Mouse (Mus musculus) heart, embryonic 15.5 days (tissue): ENCODE measurements around the gene Anapc2. TPM values are rescaled to one million over a fixed set of nuclear protein-coding genes. Genes with fewer than 3 reads are reported as not detected.
A peak's percentile ranks its signal among the peaks of the same experiment; 100 is the strongest.

Experiments
- ATAC-seq: fragments of 200-750 bp; cut with Nextera tagmentation; replicated peaks from 2 replicates; pipeline ENCODE4 v1.8.0; 2017; ENCODE audit warnings: low read depth, moderate TSS enrichment; ENCODE audit not compliant: insufficient number of reproducible peaks, insufficient read depth, low FRiP score
- H3K27ac ChIP-seq: fragments of 300-500 bp; sonication (generic); 2 replicates; pipeline ENCODE4 v1.5.1; 2015; ENCODE audit warnings: mild to moderate bottlenecking, inconsistent platforms
- H3K27me3 ChIP-seq: fragments of 300-500 bp; sonication (generic); 2 replicates; pipeline ENCODE4 v1.6.1; 2015; ENCODE audit warnings: inconsistent platforms
- H3K36me3 ChIP-seq: fragments of 300-500 bp; sonication (generic); 2 replicates; pipeline ENCODE4 v1.6.1; 2015; ENCODE audit warnings: mild to moderate bottlenecking, inconsistent platforms
- H3K4me1 ChIP-seq: fragments of 300-500 bp; sonication (generic); replicated peaks from 2 replicates; pipeline ENCODE4 v1.6.1; 2015; ENCODE audit warnings: inconsistent platforms
- H3K4me2 ChIP-seq: fragments of 300-500 bp; sonication (generic); 2 replicates; pipeline ENCODE4 v1.6.1; 2015; ENCODE audit warnings: inconsistent platforms, mild to moderate bottlenecking, moderate library complexity
- H3K4me3 ChIP-seq: fragments of 300-500 bp; sonication (generic); 2 replicates; pipeline ENCODE4 v1.5.1; 2015; ENCODE audit warnings: mild to moderate bottlenecking, inconsistent platforms
- H3K9ac ChIP-seq: fragments of 300-500 bp; sonication (generic); 2 replicates; pipeline ENCODE4 v1.6.1; 2015; ENCODE audit warnings: mild to moderate bottlenecking, inconsistent platforms
- H3K9me3 ChIP-seq: fragments of 300-500 bp; sonication (generic); replicated peaks from 2 replicates; pipeline ENCODE4 v1.6.1; 2016; ENCODE audit warnings: inconsistent platforms
- WGBS: fragments of 180-500 bp; shearing (Covaris S2); methylation state at CpG from one replicate; pipeline ENCODE4 v1.1.7; 2015; ENCODE audit warnings: mixed read lengths; 5-methylcytosine and 5-hydroxymethylcytosine counted together
- polyA plus RNA-seq: library from polyadenylated mRNA; unstranded; fragments of >200 nt; fragmentation: Nextera tagmentation; extraction: Ambion mirVana; gene quantifications from 2 replicates; pipeline ENCODE4 v1.2.1, GENCODE M21; 2015

The Anapc2 gene
- polyA plus RNA-seq, 1 experiment from 2014 or later, result 67.5 TPM

DNA sequence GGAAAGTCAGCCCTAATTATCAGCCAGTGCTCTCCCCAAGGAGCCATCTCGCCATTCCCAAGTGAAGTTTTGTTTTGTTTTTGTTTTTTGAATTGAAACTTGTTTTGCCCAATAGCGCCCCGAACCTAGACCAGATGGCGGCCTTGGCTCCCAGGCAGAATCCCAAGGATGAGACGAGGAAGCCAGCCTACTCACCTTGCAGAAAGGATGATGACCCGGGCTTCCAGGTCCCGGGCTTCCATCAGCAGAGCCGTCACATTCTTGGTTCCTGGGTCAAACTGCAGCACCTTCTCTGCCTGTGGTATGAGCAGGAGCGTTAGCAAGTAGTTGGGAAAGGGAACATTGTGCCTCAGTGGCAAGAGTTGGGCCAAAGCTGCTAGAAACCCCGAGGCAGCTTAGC is 37.9 kb downstream of the Anapc2 start:
- 50% methylated on average over 10 of the region's 10 CpGs for WGBS
- no peak for ATAC-seq
- H3K4me1 ChIP-seq, result peaks cover 3% of the 10 kb centered on the region
- H3K9ac ChIP-seq, result no peak overlapping the region
- peaks cover 93% of the 10 kb centered on the region for H3K27me3 ChIP-seq
- H3K36me3 ChIP-seq, result no peaks in the 10 kb centered on the region
- no peak overlapping the region for H3K4me3 ChIP-seq
- no peak overlapping the region for H3K4me2 ChIP-seq
- no peak overlapping the region for H3K27ac ChIP-seq
- H3K9me3 ChIP-seq, result no peaks in the 10 kb centered on the region

DNA sequence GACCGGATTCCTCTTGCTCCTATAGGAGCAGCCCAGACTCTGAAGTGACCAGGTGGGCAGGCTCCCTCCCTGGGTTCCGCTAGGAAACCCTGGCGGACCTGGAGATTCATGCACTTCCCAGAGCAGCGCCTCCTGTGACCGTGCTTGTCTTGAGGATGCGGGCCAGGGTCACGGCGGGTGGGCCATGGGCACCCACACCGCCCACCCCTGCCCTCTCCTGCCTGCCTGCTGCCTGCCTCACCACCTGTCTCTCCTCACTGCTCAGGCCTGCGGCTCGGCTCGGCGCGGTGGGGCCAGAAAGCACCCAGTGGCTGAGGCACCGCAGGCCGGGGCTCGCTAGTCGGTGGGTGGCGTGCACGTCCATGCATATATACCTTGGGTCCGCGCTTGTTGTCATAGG is 38.7 kb downstream of the Anapc2 start:
- H3K4me3 ChIP-seq, result no peak overlapping the region
- no peak overlapping the region for H3K27ac ChIP-seq
- H3K9ac ChIP-seq, result no peak overlapping the region
- H3K4me2 ChIP-seq, result no peak overlapping the region
- H3K36me3 ChIP-seq, result no peaks in the 10 kb centered on the region
- no peaks in the 10 kb centered on the region for H3K4me1 ChIP-seq
- 2% methylated on average over 22 of the region's 22 CpGs for WGBS
- peaks cover 88% of the 10 kb centered on the region for H3K27me3 ChIP-seq
- H3K9me3 ChIP-seq, result no peaks in the 10 kb centered on the region
- no peak for ATAC-seq

DNA sequence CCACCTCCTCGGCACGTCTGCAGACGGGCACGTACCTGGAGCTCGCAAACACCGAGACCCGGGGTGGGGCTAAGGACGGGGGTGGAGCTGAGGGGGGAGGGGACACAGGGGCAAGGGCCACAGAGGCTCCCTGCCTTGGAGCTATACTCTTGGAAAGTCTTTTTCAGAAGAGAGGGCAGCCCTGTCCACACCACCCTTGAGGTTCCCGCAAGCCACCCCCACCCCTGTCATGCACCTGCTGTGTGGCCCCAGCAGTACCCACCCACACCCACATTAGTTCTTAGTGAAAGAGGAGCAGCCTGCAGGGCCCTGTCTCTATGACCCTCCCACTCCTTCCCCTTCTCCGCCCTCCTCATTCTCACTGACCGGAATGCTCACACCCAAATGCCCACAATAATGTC is 39.2 kb downstream of the Anapc2 start:
- no peak overlapping the region for H3K9ac ChIP-seq
- H3K4me2 ChIP-seq, result no peak overlapping the region
- H3K27ac ChIP-seq, result no peak overlapping the region
- ATAC-seq, result no peak
- H3K4me1 ChIP-seq, result no peaks in the 10 kb centered on the region
- 4% methylated on average over 11 of the region's 11 CpGs for WGBS
- no peaks in the 10 kb centered on the region for H3K36me3 ChIP-seq
- no peak overlapping the region for H3K4me3 ChIP-seq
- H3K9me3 ChIP-seq, result no peaks in the 10 kb centered on the region
- peaks cover 89% of the 10 kb centered on the region for H3K27me3 ChIP-seq

DNA sequence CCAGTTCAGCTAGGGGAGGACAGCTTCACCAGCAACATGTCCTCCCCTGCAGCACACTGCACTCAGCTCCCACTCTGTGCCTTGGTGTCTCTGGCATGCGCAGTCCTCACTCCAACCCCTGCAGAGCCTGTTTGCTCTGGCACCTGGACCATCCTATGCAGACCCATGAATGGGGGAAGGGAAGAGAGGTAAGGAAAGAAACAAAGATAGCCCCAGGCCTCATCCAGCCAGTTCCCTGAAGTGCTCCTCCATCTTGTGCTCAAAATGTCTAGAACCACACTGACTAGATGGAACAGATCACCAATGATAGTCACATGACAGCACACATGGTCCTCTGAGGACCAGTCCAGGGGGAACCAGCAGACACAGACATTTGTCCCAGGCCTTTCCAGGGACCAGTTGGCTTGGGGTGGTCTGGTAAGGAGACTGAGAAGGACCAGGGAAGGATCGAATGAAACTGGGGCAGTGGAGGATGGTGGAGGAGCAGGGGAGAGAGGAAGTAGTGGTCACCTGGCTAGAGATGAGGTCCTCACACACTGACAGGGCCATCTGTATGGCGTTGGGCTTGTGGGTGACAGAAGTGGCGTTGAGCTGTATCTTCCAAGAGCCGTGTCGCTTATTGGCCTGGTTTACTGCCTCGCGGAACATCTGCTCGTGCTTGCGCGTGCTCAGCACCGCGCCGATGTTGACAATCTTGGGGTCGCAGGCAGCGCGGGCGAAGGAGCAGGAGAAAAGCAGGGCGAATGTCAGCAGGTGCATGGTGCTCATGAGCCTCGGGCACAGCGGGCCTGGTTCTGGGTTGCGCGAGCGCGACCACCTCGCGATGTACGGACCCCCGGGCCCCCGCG is 46.1 kb downstream of the Anapc2 start:
- H3K27me3 ChIP-seq, result peaks cover 79% of the 10 kb centered on the region
- ATAC-seq, result no peak; the same call in 1 of the 2 replicates
- no peaks in the 10 kb centered on the region for H3K9me3 ChIP-seq
- H3K4me2 ChIP-seq, result peak overlapping the region; percentile 62
- peak overlapping the region; percentile 34 for H3K4me3 ChIP-seq
- H3K27ac ChIP-seq, result no peak overlapping the region
- peaks cover 8% of the 10 kb centered on the region for H3K4me1 ChIP-seq
- H3K36me3 ChIP-seq, result no peaks in the 10 kb centered on the region
- 4% methylated on average over 31 of the region's 31 CpGs for WGBS
- H3K9ac ChIP-seq, result no peak overlapping the region

DNA sequence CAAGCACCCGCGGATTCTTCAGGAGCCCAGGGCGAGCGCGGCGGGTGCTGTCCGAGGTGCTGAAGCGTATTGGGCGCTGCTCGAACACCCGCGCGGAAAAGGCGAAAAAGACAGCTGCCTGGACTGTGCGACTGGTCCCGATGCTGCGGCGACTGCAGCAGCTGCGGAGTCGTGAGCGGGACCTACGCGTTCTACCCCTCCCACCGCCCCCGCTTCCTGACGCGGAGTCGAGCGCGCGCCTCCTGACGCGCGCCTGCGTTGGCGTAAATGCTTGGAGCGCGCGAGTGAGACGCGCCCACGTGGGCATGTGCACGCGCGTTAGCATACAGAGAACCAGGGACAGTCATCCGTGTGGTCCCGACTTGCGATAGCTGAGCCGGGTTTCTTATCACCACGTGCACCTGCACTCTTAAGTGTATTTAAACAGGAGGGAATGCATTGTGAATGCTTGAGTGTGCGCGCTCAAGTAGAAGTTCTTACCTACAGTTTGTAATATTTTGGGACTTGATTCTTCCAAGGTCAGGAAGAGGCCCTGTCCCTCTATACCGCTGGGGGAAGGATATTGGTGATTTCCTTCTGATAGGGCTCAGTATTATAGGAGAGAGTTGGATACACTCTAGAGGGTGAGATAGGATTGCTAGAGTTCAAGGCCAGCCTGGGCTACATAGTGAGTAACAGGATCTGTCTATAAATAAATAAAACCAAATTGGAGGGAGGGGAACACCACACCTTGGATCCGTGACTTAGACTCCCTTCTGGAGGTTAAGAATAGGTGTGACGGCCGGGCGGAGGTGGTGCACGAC is 46.9 kb downstream of the Anapc2 start, which contains the start of gene Grin1:
Gene Grin1 (minus strand): TSS at position 217 of the 803 bp plus-strand sequence.
- Histone ChIP-seq H3K4me2 (peak within 1 kb of the TSS; percentile 62), H3K9me3 (no peaks in the 10 kb centered on the region), H3K36me3 (no peaks in the 10 kb centered on the region), H3K4me1 (peaks cover 8% of the 10 kb centered on the region), H3K27ac (no peak within 1 kb of the TSS), H3K27me3 (peaks cover 72% of the 10 kb centered on the region), H3K9ac (no peak within 1 kb of the TSS), H3K4me3 (peak within 1 kb of the TSS; percentile 34)
- WGBS, result 9% methylated on average over 58 of the region's 58 CpGs
- ATAC-seq, result no peak; the same call in 1 of the 2 replicates

DNA sequence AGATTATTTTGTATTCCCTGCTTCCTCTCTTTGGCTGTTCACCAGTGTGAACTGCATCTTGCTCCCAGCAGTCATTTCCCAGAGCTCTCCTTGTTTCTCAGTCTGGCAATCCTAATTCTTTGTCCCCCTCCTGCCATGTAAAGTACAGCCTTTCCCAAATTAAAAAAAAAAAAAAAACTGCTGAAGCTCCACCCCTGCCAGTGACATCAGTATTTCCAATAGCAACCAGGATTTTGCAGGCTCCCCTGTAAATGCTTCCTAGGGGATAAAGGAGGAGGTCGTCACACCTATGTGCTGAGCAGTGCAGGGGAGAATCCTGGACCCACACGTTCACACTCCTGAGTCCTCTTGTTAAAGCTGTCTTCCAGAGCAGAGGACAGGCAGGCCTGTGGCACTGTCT is 47.8 kb downstream of the Anapc2 start:
- H3K9me3 ChIP-seq, result no peaks in the 10 kb centered on the region
- H3K4me2 ChIP-seq, result no peak overlapping the region
- no peaks in the 10 kb centered on the region for H3K36me3 ChIP-seq
- no peak for ATAC-seq
- H3K27me3 ChIP-seq, result peaks cover 65% of the 10 kb centered on the region
- H3K27ac ChIP-seq, result no peak overlapping the region
- H3K9ac ChIP-seq, result no peak overlapping the region
- peaks cover 8% of the 10 kb centered on the region for H3K4me1 ChIP-seq
- WGBS, result 37% methylated on average over 2 of the region's 2 CpGs
- H3K4me3 ChIP-seq, result no peak overlapping the region

DNA sequence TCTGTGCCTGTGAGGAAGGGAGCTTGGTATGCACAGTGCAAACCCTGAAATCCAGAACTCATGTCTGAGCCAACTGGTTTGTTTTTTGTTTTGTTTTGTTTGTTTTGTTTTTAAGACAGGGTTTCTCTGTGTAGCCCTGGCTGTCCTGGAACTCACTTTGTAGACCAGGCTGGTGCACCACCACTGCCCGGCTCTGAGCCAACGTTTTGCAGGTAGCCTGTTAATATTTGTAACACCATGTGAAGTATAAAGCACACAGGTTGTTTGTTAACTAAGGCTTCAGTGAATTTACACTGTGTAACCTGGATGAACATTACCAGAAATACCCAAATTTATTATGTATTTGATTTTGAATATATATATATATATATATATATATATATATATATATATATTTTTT is 53.8 kb downstream of the Anapc2 start:
- no peak overlapping the region for H3K4me2 ChIP-seq
- H3K4me1 ChIP-seq, result no peaks in the 10 kb centered on the region
- H3K9me3 ChIP-seq, result no peaks in the 10 kb centered on the region
- no peak overlapping the region for H3K4me3 ChIP-seq
- no peak overlapping the region for H3K9ac ChIP-seq
- H3K36me3 ChIP-seq, result no peaks in the 10 kb centered on the region
- H3K27ac ChIP-seq, result no peak overlapping the region
- 70% methylated on average over 2 of the region's 2 CpGs for WGBS
- peaks cover 11% of the 10 kb centered on the region for H3K27me3 ChIP-seq
- ATAC-seq, result no peak

DNA sequence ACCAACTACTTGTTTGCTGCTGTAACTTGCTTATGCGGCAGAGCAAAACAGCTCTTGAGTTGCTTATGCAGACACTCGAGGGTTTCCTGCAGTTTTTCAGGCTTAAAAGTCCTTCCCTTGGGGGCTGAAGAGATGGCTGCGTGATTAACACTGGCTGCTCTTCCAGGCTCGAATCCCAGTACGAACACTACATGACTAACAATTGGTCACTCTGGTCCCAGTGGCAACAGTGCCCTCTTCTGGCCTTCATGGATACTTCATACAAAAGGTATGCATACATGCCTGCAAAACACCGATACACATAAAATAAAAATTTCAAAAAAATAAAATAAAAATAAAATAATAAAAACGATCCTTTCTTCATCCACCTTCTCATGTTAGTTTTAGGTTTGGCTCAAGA is 56.2 kb downstream of the Anapc2 start:
- 35% methylated on average over 7 of the region's 7 CpGs for WGBS
- Histone ChIP-seq H3K4me2 (no peak overlapping the region), H3K9me3 (no peaks in the 10 kb centered on the region), H3K4me1 (peaks cover 11% of the 10 kb centered on the region), H3K27ac (no peak overlapping the region), H3K4me3 (no peak overlapping the region), H3K36me3 (no peaks in the 10 kb centered on the region), H3K9ac (no peak overlapping the region), H3K27me3 (no peaks in the 10 kb centered on the region)
- ATAC-seq, result no peak

DNA sequence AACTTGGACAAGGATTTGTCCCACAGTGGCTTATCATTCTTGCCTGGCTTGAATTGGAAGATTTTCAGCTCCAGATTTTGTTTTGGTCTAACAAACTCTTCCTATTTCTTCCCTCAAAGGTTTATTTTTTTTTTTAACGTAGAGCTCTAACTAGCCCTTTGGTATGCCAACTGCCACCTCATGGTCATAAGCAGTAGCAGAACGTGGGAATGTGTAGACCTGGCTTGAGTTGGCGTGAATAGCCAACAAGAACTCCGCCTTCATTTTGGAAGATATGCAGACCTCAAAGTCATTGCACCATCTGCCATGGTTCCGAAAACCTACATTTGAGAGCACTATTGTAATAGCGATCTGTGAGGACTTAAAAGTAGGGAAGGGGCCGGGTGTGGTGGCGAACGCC is 59.2 kb downstream of the Anapc2 start:
- no peaks in the 10 kb centered on the region for H3K27me3 ChIP-seq
- peak overlapping the region; percentile 75 for H3K9ac ChIP-seq
- H3K4me1 ChIP-seq, result peaks cover 23% of the 10 kb centered on the region
- no peak overlapping the region for H3K27ac ChIP-seq
- 50% methylated on average over 9 of the region's 9 CpGs for WGBS
- H3K4me3 ChIP-seq, result peak overlapping the region; percentile 69
- peaks cover 23% of the 10 kb centered on the region for H3K36me3 ChIP-seq
- no peaks in the 10 kb centered on the region for H3K9me3 ChIP-seq
- peak overlapping the region; percentile 72 for H3K4me2 ChIP-seq
- no peak for ATAC-seq

DNA sequence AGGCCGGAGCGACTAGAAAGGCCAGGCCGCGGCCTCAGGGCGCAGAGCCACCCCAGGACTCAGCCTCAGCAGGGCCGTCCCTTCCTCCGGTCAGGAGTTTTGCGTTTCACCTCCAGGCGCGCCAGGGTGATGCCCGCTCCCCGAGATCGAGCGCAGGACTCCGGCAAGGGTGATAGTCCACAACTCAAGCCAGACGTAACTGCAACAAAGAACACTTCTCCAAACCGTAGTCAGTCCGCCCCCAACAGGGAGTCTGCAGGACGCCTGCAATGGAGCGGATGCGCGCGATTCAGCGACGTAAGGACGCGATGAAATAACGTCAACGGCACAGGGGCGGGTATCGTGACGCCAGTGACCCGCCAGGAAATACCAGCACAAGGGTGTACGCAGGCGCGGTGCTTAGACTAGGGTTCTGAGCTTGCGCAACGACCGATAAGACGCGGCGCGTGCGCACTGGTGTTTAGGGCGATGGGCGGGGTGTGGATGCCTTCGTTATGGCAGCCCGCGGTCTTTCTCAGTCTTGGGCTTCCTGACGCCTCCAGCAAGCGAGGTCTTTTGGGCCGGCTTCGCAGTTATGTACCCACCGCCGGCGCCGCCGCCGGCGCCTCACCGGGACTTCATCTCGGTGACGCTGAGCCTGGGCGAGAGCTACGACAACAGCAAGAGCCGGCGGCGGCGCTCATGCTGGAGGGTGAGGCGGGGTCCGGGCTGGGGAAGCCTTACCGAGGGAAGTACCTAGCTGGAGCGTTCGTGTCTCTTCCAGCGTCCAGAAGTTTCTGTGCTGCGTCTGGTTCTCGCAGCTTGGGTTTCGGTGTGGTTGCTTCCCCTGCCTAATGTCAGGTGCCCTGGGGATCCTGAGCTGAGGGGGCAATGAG is 60.2 kb downstream of the Anapc2 start, which contains the start of gene Man1b1:
Gene Man1b1 (plus strand): TSS at position 53 of the 875 bp plus-strand sequence.
- no peaks in the 10 kb centered on the region for H3K27me3 ChIP-seq
- peak within 1 kb of the TSS; percentile 81 for H3K4me2 ChIP-seq
- peak within 1 kb of the TSS; percentile 69 for H3K4me3 ChIP-seq
- peak within 1 kb of the TSS; percentile 85 for H3K27ac ChIP-seq
- peak within 1 kb of the TSS; percentile 75 for H3K9ac ChIP-seq
- peaks cover 33% of the 10 kb centered on the region for H3K36me3 ChIP-seq
- no peaks in the 10 kb centered on the region for H3K9me3 ChIP-seq
- WGBS, result under 1% methylated on average over 78 of the region's 78 CpGs
- ATAC-seq, result peak; percentile 100
- peaks cover 23% of the 10 kb centered on the region for H3K4me1 ChIP-seq

DNA sequence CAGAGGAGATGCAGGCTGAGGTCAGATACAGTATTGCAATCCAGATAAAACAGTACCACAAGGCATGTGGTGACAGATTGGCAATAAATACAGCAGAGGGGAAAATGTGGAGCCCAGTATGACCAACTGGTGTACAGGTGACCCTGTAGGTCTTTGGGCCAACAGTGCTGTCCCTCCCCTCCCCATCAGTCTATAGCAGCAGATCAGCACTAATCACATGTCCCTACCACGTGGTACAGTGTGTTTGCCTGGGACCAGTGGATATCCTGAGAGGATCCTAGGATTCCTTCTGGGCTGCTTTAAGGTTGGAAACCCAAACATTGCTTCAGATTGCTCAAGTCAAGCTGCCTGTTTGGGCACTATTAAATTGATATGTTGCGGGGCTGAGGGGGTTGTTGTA is 61.3 kb downstream of the Anapc2 start:
- Histone ChIP-seq H3K27me3 (no peaks in the 10 kb centered on the region), H3K4me3 (peak overlapping the region; percentile 69), H3K4me1 (peaks cover 23% of the 10 kb centered on the region), H3K27ac (no peak overlapping the region), H3K36me3 (peaks cover 43% of the 10 kb centered on the region), H3K4me2 (peak overlapping the region; percentile 81), H3K9ac (peak overlapping the region; percentile 74; the same call in 1 of the 2 replicates), H3K9me3 (no peaks in the 10 kb centered on the region)
- WGBS, result 79% methylated on average over 2 of the region's 2 CpGs
- no peak for ATAC-seq
